13 mouse cellular contexts compared by ENCODE assay signal in the genomic region with DNA sequence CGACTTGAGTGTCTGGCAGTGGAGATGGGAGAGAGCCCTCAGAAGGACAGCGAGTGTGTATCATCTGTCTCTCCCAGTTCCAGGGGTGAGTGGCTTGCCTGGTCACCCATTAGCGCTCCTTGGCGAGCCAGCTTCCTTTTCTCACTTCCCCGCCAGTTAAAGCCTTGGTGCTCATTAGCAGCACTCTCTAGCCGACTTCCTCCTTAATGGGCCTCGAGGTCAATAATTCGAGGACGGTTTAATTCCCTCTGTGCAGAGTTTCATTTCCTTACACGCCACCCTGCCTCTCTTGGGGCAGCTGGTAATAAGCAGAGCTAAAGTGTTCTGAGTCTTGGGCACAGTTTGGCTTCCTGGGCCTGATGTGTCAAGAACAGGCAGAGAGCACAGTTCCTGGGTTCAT. TPM values are rescaled to one million over a fixed set of nuclear protein-coding genes. Genes with fewer than 3 reads are reported as not detected.
A peak's percentile ranks its signal among the peaks of the same experiment; 100 is the strongest.
DNase-seq lines count a peak whose midpoint lies in the region; ATAC-seq lines count a peak whose summit lies in the region.
"Had no signal": no experiment of that assay in that cellular context is flagged by ENCODE, and none has a peak within 500 bp of the region (broad histone marks: within the 10 kb centered on the region; RNA-seq: fewer than 3 reads in every experiment).

No protein-coding gene starts in this region.

- H3K27me3 ChIP-seq in midbrain, embryonic 15.5 days (replicated peaks): no peaks in the 10 kb centered on the region
- H3K27me3 ChIP-seq: lung, embryonic 15.5 days had no signal

- no peak overlapping the region for H3K4me3 ChIP-seq in midbrain, embryonic 15.5 days
- H3K4me3 ChIP-seq: forebrain, embryonic 10.5 days; left cerebral cortex, adult 2 months; lung, embryonic 15.5 days had no signal

- intact Hi-C loops in left cerebral cortex, postnatal 14 days (cut with DNase I): no loop called here

- peak; percentile 9 for DNase-seq in adrenal gland, postnatal 14 days
- no peak for DNase-seq in adrenal gland, adult 8-10 months
- peak; percentile 13 to 30 for DNase-seq in left cerebral cortex, postnatal 14 days (ENCODE audit: low spot score in 2 of 2)
- DNase-seq in left cerebral cortex, adult 11 months (ENCODE audit: low spot score): no peak
- DNase-seq: embryo, embryonic 11 days; retina, postnatal 1 day had no signal

- H3K27ac ChIP-seq in midbrain, embryonic 15.5 days: no peak overlapping the region
- H3K27ac ChIP-seq: forebrain, embryonic 10.5 days; left cerebral cortex, adult 2 months; lung, embryonic 15.5 days had no signal

- ATAC-seq in granulocyte monocyte progenitor cell, adult 5-6 weeks (replicated peaks; ENCODE audit: poor library complexity, severe bottlenecking): peak; percentile 88
- peak; percentile 87 for ATAC-seq in monocyte, adult 5-6 weeks (replicated peaks; ENCODE audit: insufficient number of reproducible peaks, low FRiP score, low TSS enrichment, poor library complexity, severe bottlenecking)
- ATAC-seq in midbrain, embryonic 15.5 days (replicated peaks): no peak
- no peak for ATAC-seq in megakaryocyte-erythroid progenitor cell, adult 5-6 weeks (replicated peaks; ENCODE audit: low FRiP score, low TSS enrichment, poor library complexity, severe bottlenecking)

- no peaks in the 10 kb centered on the region for H3K4me1 ChIP-seq in midbrain, embryonic 15.5 days

- H3K4me2 ChIP-seq in midbrain, embryonic 15.5 days: no peak overlapping the region
- H3K4me2 ChIP-seq: lung, embryonic 15.5 days had no signal

- H3K9me3 ChIP-seq in midbrain, embryonic 15.5 days: no peaks in the 10 kb centered on the region
- H3K9me3 ChIP-seq: forebrain, embryonic 10.5 days; lung, embryonic 15.5 days had no signal

- 95% methylated on average over 10 of the region's 10 CpGs for WGBS in midbrain, embryonic 15.5 days

- peaks cover 50% of the 10 kb centered on the region for H3K36me3 ChIP-seq in midbrain, embryonic 15.5 days (replicated peaks)

- H3K9ac ChIP-seq in midbrain, embryonic 15.5 days: no peak overlapping the region
- H3K9ac ChIP-seq: lung, embryonic 15.5 days had no signal

RNA-seq across cellular contexts. Expression of a gene that starts 21.2 kb away (rescaled TPM):
- total RNA-seq in adrenal gland, postnatal 14 days (2021): 60.9 and 68.3 TPM in 2 replicates
- 100 to 1,000 TPM in 1 of 4 experiments, 10 to 100 TPM in 3; 66.4 to 108 (median 85.9) TPM for total RNA-seq in adrenal gland, adult 8-10 months (2022)
- total RNA-seq in left cerebral cortex, postnatal 14 days (2021): 10 to 100 TPM; 28.5 to 32.3 TPM
- 40.1 and 78.8 TPM in 2 replicates for total RNA-seq in granulocyte monocyte progenitor cell, adult 5-6 weeks (2014; fragmentation: Nextera tagmentation)
- total RNA-seq in granulocyte monocyte progenitor cell, adult 5-6 weeks (2017): 83.1 and 91.6 TPM in 2 replicates
- total RNA-seq in monocyte, adult 5-6 weeks (2017): 28.3 to 32.8 TPM (median 28.6 TPM) in 3 replicates
- 18.5 and 21.0 TPM in 2 replicates for polyA plus RNA-seq in midbrain, embryonic 15.5 days (2015; fragmentation: Nextera tagmentation; extraction: Ambion mirVana)
- total RNA-seq in megakaryocyte-erythroid progenitor cell, adult 5-6 weeks (2014; fragmentation: Nextera tagmentation): 64.8 and 73.2 TPM in 2 replicates
- total RNA-seq in megakaryocyte-erythroid progenitor cell, adult 5-6 weeks (2017): 91.2 and 118 TPM in 2 replicates

RNA-seq across cellular contexts. Expression of a gene that starts 21.5 kb away (rescaled TPM):
- 112 and 116 TPM in 2 replicates for total RNA-seq in adrenal gland, postnatal 14 days (2021)
- 100 to 1,000 TPM in 2 of 4 experiments, 10 to 100 TPM in 2; 90.8 to 118 (median 104) TPM for total RNA-seq in adrenal gland, adult 8-10 months (2022)
- 10 to 100 TPM; 66.2 to 68.8 TPM for total RNA-seq in left cerebral cortex, postnatal 14 days (2021)
- total RNA-seq in granulocyte monocyte progenitor cell, adult 5-6 weeks (2014; fragmentation: Nextera tagmentation): 113 and 134 TPM in 2 replicates
- total RNA-seq in granulocyte monocyte progenitor cell, adult 5-6 weeks (2017): 153 and 171 TPM in 2 replicates
- 70.3 to 105 TPM (median 72.5 TPM) in 3 replicates for total RNA-seq in monocyte, adult 5-6 weeks (2017)
- 81.9 and 84.0 TPM in 2 replicates for polyA plus RNA-seq in midbrain, embryonic 15.5 days (2015; fragmentation: Nextera tagmentation; extraction: Ambion mirVana)
- 181 and 208 TPM in 2 replicates for total RNA-seq in megakaryocyte-erythroid progenitor cell, adult 5-6 weeks (2014; fragmentation: Nextera tagmentation)
- total RNA-seq in megakaryocyte-erythroid progenitor cell, adult 5-6 weeks (2017): 211 and 291 TPM in 2 replicates

Comparison
In these comparisons a context has a peak if more than half of its experiments do, and no peak if none do; other contexts are left out.
1. DNase-seq: peak in adrenal gland, postnatal 14 days (single experiment) and left cerebral cortex, postnatal 14 days (2 of 2); none in adrenal gland, adult 8-10 months (single experiment) and left cerebral cortex, adult 11 months (single experiment).
2. ATAC-seq: peak in granulocyte monocyte progenitor cell, adult 5-6 weeks (single experiment) and monocyte, adult 5-6 weeks (single experiment); none in midbrain, embryonic 15.5 days (single experiment) and megakaryocyte-erythroid progenitor cell, adult 5-6 weeks (single experiment).